Mouse (Mus musculus): ENCODE measurements at regions not wholly inside any gene's neighbourhood (a gene's known extent, or its start where the extent isn't known, plus 50 kb on each side); places are given as distances from the start of the nearest gene placed in this dataset.
"Not testable (repeated sequence)": the region's sequence is repeated elsewhere in the genome, so short reads cannot be mapped to it uniquely, and the experiment has no call there.

DNA sequence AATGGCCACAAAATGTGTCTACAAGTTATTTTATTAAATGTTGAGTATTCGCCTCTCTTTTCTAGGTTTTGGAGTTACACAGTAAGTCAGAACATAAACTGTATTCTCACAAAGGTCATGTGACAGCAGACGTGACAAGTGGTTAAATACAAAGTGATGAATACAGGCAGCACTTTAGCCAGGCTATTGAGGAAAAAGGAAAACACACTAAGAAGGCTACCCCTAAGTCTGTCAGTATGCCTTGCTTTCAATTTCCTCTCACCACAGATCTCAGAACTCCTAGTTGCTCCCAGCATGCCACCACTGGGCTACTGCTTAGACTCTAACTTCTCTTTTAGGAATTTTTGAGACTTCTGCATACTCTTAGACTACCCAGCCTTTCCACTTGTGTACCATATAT lies 297.9 kb upstream of the Pex5l start:
- DNase-seq (ENCODE audit: extremely low spot score in 1 of 2, low spot score in 1 of 2), result no peak

GRCm38 (mm10) chr3:33440500-33440899 lies 297.5 kb upstream of the Pex5l start:
- no peak for DNase-seq (ENCODE audit: extremely low spot score in 1 of 2, low spot score in 1 of 2)

DNA sequence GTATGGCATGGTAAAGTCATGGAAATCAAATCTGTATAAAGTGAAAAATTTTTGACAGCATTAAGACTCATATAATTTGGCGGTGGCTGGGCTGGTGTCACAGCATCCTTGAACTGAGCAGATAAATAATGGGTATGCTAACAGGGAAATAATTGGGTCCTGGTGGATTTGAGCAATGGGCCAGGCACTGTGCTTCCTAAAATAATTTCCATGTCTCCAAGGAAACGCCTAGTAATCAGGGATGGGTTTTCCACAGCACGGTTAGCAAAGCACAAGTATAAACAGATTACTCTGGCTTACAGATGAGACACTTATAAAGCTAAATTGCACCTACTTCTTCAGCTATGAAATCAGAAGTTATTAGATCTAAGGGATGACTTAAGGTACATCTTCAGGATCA lies 273.9 kb upstream of the Pex5l start:
- no peak for DNase-seq (ENCODE audit: extremely low spot score in 1 of 2, low spot score in 1 of 2)

- no peak for DNase-seq (ENCODE audit: extremely low spot score in 1 of 2, low spot score in 1 of 2)
These were observed 273.3 kb upstream of the Pex5l start for GRCm38 (mm10) chr3:33416321-33416720.

GRCm38 (mm10) chr3:33401904-33402303 lies 258.9 kb upstream of the Pex5l start:
- no peak for DNase-seq (ENCODE audit: extremely low spot score in 1 of 2, low spot score in 1 of 2)

DNA sequence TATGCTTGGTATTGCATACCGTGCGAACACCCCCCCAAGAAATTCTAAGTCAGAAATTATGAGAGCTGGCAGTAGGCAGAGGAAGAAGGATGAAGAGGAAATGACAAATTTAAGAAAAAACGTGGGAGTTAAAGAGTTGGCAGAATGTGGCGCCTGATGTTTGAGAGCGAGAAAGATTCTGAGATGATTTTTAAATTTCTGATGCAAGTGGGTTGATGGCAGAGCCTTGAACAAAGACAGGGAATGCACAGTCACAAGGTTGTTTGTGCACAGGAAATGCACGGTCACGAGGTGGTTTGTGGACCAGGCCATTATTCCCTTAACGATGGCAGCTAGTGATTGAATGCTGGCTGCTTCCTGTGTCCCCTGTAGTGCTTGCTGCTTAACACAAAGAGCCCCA lies 256.3 kb upstream of the Pex5l start:
- no peak for DNase-seq (ENCODE audit: extremely low spot score in 1 of 2, low spot score in 1 of 2)

DNA sequence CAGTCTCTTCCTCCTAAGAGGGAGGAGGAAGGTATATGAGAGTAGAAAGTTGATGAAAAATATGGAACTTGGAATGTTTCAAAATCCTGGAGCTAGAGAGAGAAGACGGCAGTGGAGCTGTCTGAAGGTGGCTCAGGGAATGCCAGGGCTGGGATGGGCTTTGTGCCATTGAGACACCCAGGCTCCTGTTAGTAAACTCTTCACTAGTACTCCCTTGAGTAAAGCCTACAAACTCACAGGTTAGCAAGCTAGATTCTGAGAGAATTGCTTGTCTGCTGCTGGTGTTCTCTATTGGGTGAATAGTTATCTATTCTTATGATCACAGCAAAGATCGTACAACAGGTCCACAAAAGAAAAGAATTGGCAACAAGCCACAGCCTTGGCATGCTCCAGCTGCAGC lies 255.3 kb upstream of the Pex5l start:
- no peak for DNase-seq (ENCODE audit: extremely low spot score in 1 of 2, low spot score in 1 of 2)

DNA sequence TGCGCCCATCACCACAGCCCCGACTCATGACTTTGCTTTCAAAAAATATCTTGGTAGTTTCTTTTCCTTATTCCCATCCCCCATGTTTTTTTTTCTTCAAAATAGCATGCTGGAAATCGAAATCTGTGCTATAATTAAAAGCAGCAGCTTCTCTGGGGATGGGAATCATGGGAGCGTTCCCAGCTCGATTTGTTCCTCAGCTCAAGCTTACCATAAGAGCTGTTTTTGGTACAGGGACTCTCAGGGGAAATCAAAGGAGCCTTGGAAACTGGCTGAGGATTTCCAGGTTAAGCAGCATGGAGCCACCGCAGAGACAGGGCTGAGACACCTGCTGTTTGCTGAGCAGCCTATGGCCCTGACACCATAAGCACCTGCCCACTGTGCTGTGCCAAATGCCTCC lies 254.2 kb upstream of the Pex5l start:
- DNase-seq (ENCODE audit: extremely low spot score in 1 of 2, low spot score in 1 of 2), result no peak

DNA sequence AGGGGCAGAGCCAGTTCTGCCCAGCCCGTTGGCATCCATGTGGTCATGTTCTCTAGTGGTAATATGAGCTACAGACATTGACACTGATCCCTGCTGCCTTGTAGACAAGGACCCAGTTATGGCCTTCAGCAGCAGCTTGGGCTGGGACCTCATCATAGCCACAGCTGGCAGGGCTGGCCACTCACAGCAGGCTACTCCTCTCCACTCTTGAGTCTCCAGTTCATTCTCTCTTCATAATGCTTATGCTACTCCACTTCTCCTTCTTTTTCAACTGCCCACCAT lies 249.4 kb upstream of the Pex5l start:
- DNase-seq (ENCODE audit: extremely low spot score in 1 of 2, low spot score in 1 of 2), result no peak

DNA sequence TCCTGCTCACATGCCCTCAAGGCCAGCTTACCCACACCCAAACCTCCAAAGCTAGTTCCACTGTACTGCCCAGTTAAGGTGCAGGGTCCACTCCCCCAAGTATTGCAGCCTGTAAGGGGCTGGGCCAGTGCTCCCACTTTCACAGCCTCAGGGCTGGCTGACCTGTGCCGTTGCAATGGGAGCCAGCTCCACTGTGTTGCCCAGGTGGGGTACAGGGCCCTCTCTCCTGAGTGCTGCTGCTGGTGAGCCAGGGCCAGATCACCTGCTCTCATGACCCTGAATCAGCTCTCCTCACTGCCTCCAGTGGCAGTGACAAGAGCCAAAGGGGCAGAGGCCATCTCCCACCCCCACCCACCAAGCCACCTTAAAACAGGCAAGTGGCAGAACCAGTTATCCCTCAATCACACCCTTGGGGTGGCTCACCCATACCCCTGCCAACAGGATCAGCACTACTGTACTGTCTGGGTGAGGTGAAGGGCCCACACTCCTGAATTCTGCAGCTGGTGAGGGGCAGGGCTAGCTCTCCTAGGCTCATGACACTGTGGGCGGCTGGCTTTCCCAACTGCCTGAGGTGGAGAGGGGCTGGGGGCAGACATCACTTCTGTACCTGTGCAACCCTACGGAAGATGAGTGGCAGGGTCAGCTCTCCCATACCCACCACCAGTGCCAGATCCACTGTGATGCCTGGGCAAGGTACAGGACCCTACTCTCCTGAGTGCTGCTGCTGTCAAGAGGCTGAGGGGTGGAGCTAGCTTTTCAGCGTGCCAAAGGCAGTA lies 248.9 kb upstream of the Pex5l start:
- no peak for DNase-seq (ENCODE audit: extremely low spot score in 1 of 2, low spot score in 1 of 2)

GRCm38 (mm10) chr3:33388171-33388570 lies 245.1 kb upstream of the Pex5l start:
- no peak for DNase-seq (ENCODE audit: extremely low spot score in 1 of 2, low spot score in 1 of 2)

- DNase-seq (ENCODE audit: extremely low spot score in 1 of 2, low spot score in 1 of 2), result no peak
These were observed 240.6 kb upstream of the Pex5l start for GRCm38 (mm10) chr3:33383622-33384021.

DNA sequence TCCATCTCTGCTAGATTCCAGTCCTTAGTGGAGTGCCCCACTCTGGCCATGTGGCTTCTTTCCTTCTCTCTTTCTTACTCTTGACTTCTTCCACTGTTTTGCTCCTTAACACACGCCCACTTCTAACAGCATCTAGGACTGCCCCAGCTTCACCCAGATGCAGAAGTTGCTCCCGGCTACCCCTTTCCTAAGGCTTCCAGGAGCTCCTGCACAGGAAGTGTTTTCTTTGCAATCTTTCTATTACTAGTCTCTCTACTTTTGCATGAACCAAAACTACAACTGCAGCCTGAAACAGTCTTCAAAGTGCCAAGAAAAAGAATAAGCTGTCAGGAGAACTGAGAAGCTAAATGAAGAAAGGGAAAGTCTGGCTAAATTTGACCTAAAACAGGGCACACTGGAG lies 236.6 kb upstream of the Pex5l start:
- no peak for DNase-seq (ENCODE audit: extremely low spot score in 1 of 2, low spot score in 1 of 2)

GRCm38 (mm10) chr3:33375161-33375560 lies 232.1 kb upstream of the Pex5l start:
- no peak for DNase-seq (ENCODE audit: extremely low spot score in 1 of 2, low spot score in 1 of 2)

- DNase-seq (ENCODE audit: extremely low spot score in 1 of 2, low spot score in 1 of 2), result no peak
These were observed 229.8 kb upstream of the Pex5l start for GRCm38 (mm10) chr3:33372806-33373205.

- no peak for DNase-seq (ENCODE audit: extremely low spot score in 1 of 2, low spot score in 1 of 2)
These were observed 220.5 kb upstream of the Pex5l start for GRCm38 (mm10) chr3:33363521-33363920.

DNA sequence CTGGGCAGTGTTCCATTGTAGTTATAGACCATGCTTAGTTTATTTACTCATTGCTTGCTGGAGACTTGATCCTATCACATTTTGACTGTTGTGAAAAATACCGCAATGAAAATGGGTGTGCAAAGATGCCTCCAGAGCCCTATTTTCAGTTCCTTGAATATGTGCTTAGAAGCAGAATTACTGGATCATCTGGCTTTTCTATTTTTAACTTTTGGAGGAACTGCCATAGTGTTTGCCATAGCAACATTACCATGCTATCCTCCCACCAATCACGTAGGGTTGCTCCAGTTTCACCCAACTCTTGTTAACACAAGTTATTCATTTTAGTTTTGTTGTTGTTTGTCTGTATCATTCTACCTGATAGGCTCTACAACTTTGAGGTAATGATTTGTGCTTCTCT lies 217.0 kb upstream of the Pex5l start:
- DNase-seq (ENCODE audit: extremely low spot score in 1 of 2, low spot score in 1 of 2), result no peak

GRCm38 (mm10) chr3:33353860-33354259 lies 210.8 kb upstream of the Pex5l start:
- no peak for DNase-seq (ENCODE audit: extremely low spot score in 1 of 2, low spot score in 1 of 2)

- no peak for DNase-seq (ENCODE audit: extremely low spot score in 1 of 2, low spot score in 1 of 2)
These were observed 207.9 kb upstream of the Pex5l start for GRCm38 (mm10) chr3:33350986-33351385.

DNA sequence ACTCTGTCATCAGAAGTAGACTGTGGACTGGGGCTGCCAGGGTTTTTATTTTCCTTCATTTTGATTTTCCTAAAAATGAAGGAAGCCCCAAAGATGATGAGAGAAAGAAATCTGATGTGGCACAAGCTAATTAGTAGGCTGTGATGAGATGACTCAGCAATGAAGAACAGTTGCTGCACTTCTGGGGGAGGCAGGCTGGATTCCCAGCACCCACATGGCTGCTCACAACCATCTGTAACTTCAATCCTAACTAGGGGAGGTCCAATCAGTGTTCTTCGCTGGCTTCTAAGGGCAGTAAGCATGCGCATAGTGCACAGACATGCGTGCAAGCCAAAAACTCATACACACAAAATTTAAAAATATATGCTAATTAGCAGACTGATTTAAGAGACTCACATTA lies 191.0 kb upstream of the Pex5l start:
- DNase-seq (ENCODE audit: extremely low spot score in 1 of 2, low spot score in 1 of 2), result no peak

DNA sequence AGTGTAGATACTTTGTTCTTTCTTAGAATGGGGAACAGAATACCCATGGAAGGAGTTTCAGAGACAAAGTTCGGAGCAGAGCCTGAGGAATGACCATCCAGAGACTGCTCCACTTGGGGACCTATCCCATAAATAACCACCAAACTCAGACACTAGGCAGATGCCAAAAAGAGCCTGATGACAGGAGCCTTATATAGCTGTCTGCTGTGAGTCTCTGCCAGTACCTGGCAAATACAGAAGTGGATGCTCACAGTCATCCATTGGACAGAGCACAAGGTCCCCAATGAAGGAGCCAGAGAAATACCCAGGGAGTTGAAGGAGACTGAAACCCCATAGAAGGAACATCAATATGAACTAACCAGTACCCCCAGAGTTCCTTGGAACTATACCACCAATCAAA lies 174.6 kb upstream of the Pex5l start:
- DNase-seq (ENCODE audit: extremely low spot score in 1 of 2, low spot score in 1 of 2), result not testable (repeated sequence)

- DNase-seq (ENCODE audit: extremely low spot score in 1 of 2, low spot score in 1 of 2), result no peak
These were observed 169.3 kb upstream of the Pex5l start for GRCm38 (mm10) chr3:33312230-33312825.

DNA sequence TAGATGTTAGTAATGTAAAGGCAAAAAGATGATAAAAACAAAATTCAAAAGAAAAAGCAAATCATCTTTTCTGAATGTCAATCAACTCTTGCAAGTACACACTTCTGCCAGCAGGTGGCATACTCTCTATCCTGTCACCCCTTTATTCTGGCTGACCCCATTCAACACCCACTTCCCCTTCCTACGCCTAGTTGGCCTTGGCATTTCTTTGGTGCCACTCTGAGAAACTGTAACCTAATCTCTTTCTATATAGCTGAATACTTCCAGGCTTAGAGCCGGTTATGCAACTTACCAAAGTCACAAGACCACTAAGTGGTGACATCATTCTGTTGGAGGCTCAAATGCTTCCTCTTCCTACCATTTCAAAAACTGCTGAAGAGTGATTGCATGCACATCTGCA lies 165.2 kb upstream of the Pex5l start:
- no peak for DNase-seq (ENCODE audit: extremely low spot score in 1 of 2, low spot score in 1 of 2)
